Mouse (Mus musculus) limb, embryonic 14.5 days (tissue): ENCODE results near the gene Gm17655. TPM values are rescaled to one million over a fixed set of nuclear protein-coding genes. Genes with fewer than 3 reads are reported as not detected.

Experiments used
- ATAC-seq: fragments of 200-750 bp; cut with Nextera tagmentation; 2 replicates; pipeline ENCODE4 v1.8.0; 2017; ENCODE audit warnings: low read depth, moderate number of reproducible peaks, moderate TSS enrichment; ENCODE audit not compliant: low FRiP score
- DNase-seq: peaks from one replicate; pipeline ENCODE4 v3.0.0-alpha.2; 2015; ENCODE audit warnings: low spot score
- H3K27ac ChIP-seq: fragments of 300-500 bp; sonication (generic); replicated peaks from 2 replicates; pipeline ENCODE4 v1.5.1; 2014; ENCODE audit warnings: low read depth, mild to moderate bottlenecking, low read length, moderate library complexity, mixed read lengths
- H3K27me3 ChIP-seq: fragments of 300-500 bp; sonication (generic); 2 replicates; pipeline ENCODE4 v1.6.1; 2014; ENCODE audit warnings: low read length, mixed read lengths; ENCODE audit not compliant: control insufficient read depth, insufficient read depth
- H3K36me3 ChIP-seq: fragments of 300-500 bp; sonication (generic); 2 replicates; pipeline ENCODE4 v1.6.1; 2014; ENCODE audit warnings: mild to moderate bottlenecking, low read length, moderate library complexity, mixed read lengths; ENCODE audit not compliant: control insufficient read depth, insufficient read depth
- H3K4me1 ChIP-seq: fragments of 300-500 bp; sonication (generic); 2 replicates; pipeline ENCODE4 v1.6.1; 2014; ENCODE audit warnings: antibody characterized with exemption, low read length, mixed read lengths; ENCODE audit not compliant: control insufficient read depth, insufficient read depth
- H3K4me2 ChIP-seq: fragments of 300-500 bp; sonication (generic); replicated peaks from 2 replicates; pipeline ENCODE4 v1.6.1; 2014; ENCODE audit warnings: low read depth, mild to moderate bottlenecking, low read length, moderate library complexity; ENCODE audit not compliant: severe bottlenecking
- H3K4me3 ChIP-seq: fragments of 300-500 bp; sonication (generic); replicated peaks from 2 replicates; pipeline ENCODE4 v1.5.1; 2014; ENCODE audit warnings: low read length
- H3K9ac ChIP-seq: fragments of 300-500 bp; sonication (generic); 2 replicates; pipeline ENCODE4 v1.6.1; 2014; ENCODE audit warnings: mild to moderate bottlenecking, low read depth, low read length, moderate library complexity; ENCODE audit not compliant: severe bottlenecking
- H3K9me3 ChIP-seq: fragments of 300-500 bp; sonication (generic); 2 replicates; pipeline ENCODE4 v1.6.1; 2016; ENCODE audit warnings: low read length; ENCODE audit not compliant: control insufficient read depth
- POLR2A ChIP-seq: fragments of 200-500 bp; IDR thresholded peaks from 2 replicates; pipeline ENCODE4 v1.8.0; 2012; ENCODE audit warnings: inconsistent platforms, mild to moderate bottlenecking, moderate library complexity, borderline replicate concordance; ENCODE audit not compliant: insufficient read depth, insufficient read length; ENCODE audit errors: extremely low read depth
- WGBS: fragments of 180-500 bp; shearing (Covaris S2); extraction: QIAGEN DNeasy Blood & Tissue Kit; methylation state at CpG from one replicate; pipeline ENCODE4 v1.1.7; 2014; 5-methylcytosine and 5-hydroxymethylcytosine counted together
- polyA plus RNA-seq, 2 experiments: library from polyadenylated mRNA; depleted of rRNA in 1 of 2; stranded (reverse) in 1 of 2; unstranded in 1 of 2; fragments of >200 nt; fragmentation: Nextera tagmentation in 1 of 2; extraction: Ambion mirVana in 1 of 2; gene quantifications; 2 replicates each; pipeline versions ENCODE4 v1.2.1 to v1.2.3; 2012 to 2014

Gene Gm17655
- polyA plus RNA-seq, 2 experiments: 0.93 to 3.1 TPM

DNA sequence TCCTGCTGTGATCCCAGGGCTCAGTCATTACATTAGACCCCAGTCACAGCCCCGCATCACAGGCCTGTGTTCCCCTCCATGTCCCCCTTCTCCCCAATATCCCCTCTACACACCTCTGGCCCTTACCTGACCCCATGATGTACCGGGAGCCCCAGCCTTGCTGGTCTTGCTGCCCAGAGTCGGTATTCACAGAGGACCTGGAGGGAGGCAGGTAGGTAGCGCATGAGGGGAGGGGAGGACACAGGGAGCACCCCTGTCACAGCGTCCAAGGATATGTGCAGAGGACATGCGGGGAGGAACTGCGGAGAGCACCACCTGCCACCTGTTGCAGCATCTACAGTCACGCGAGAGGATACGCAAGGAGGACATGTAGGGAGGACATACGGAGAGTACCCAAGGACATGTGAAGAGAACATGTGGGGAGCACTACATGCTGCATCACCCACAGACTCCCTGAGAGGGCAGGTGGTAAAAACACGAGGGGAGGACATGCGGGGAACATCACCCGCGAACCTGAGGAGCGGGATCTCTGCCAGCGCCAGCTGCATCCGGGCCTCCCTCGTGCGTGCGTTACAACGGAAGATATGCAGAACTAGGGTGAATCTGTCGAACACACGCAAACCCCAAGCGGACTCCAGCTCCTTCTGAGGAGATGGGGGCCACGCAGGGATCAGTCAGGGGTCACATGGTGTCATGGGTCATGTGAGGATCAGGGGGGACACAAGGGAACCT, 34.0 kb upstream of the Gm17655 start:
- H3K9me3 ChIP-seq: no peaks in the 10 kb centered on the region
- no peaks in the 10 kb centered on the region for H3K27me3 ChIP-seq
- H3K4me1 ChIP-seq: peaks cover 22% of the 10 kb centered on the region
- TF ChIP-seq POLR2A: no peak
- H3K36me3 ChIP-seq: peaks cover 40% of the 10 kb centered on the region
- no peak for DNase-seq
- ATAC-seq: no peak
- peak overlapping the region; percentile 82 for H3K4me2 ChIP-seq
- peak overlapping the region; percentile 84; the same call in 1 of the 2 replicates for H3K9ac ChIP-seq
- H3K4me3 ChIP-seq: peak overlapping the region; percentile 84
- WGBS: 94% methylated on average over 26 of the region's 26 CpGs
- no peak overlapping the region for H3K27ac ChIP-seq

DNA sequence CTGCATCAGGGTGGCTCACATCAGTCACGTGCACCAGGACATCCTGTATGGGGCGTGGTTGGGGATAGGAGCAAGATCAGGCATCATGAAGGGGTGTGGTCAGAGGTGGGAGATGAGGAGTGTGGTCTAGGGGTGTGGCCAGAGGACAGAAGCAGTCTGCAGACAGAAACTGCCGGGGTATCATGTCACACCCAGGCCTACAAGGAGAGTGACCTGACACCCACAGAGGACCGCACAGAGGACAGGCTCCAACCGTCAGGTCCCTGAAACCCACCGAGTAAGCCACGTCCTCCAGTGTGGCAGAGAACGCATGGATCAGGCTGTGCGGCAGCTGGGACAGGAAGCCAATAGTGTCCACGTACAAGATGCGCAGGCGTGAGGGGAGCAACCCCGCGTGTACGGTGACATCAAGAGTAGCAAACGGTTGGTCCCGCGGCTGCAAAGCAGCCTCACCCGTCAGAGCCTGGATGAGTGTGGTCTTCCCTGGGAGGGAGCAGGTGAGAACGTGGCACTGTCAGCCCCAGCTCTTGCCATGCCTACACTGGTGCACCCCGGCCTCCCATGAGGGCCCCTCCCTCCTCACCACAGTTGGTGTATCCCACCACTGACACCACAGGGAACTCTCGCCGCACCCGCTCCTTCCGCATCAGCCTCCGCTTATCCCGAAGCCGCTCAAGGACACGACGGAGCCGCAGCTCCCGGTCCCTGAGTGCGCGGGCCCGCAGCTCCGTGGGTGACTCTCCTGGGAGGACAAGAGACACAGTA, 32.5 kb upstream of the Gm17655 start:
- ATAC-seq (no peak), DNase-seq (no peak)
- WGBS: 94% methylated on average over 36 of the region's 36 CpGs
- Histone ChIP-seq H3K4me2 (no peak overlapping the region), H3K4me1 (peaks cover 22% of the 10 kb centered on the region), H3K4me3 (no peak overlapping the region), H3K9me3 (no peaks in the 10 kb centered on the region), H3K9ac (no peak overlapping the region), H3K27ac (no peak overlapping the region), H3K27me3 (no peaks in the 10 kb centered on the region), H3K36me3 (peaks cover 40% of the 10 kb centered on the region)
- TF ChIP-seq POLR2A: no peak

- DNase-seq (no peak), ATAC-seq (no peak)
- peaks cover 40% of the 10 kb centered on the region for H3K36me3 ChIP-seq
- no peak overlapping the region for H3K9ac ChIP-seq
- TF ChIP-seq POLR2A: no peak
- H3K27ac ChIP-seq: no peak overlapping the region
- H3K27me3 ChIP-seq: no peaks in the 10 kb centered on the region
- no peak overlapping the region for H3K4me2 ChIP-seq
- no peaks in the 10 kb centered on the region for H3K9me3 ChIP-seq
- no peak overlapping the region for H3K4me3 ChIP-seq
- WGBS: 97% methylated on average over 27 of the region's 27 CpGs
- H3K4me1 ChIP-seq: peaks cover 22% of the 10 kb centered on the region
Observed at GRCm38 (mm10) chr5:110103901-110104615, 31.7 kb upstream of the Gm17655 start.

GRCm38 (mm10) chr5:110102853-110103625, 30.7 kb upstream of the Gm17655 start:
- WGBS: 95% methylated on average over 19 of the region's 19 CpGs
- no peaks in the 10 kb centered on the region for H3K27me3 ChIP-seq
- peaks cover 22% of the 10 kb centered on the region for H3K4me1 ChIP-seq
- no peak overlapping the region for H3K4me2 ChIP-seq
- ATAC-seq: no peak
- TF ChIP-seq POLR2A: no peak
- no peak overlapping the region for H3K9ac ChIP-seq
- DNase-seq: no peak
- no peak overlapping the region for H3K27ac ChIP-seq
- no peak overlapping the region for H3K4me3 ChIP-seq
- H3K9me3 ChIP-seq: no peaks in the 10 kb centered on the region
- H3K36me3 ChIP-seq: peaks cover 40% of the 10 kb centered on the region
